Mouse (Mus musculus) heart, embryonic 12.5 days (tissue): ENCODE data around the gene Dnaaf3. TPM values are rescaled to one million over a fixed set of nuclear protein-coding genes. Genes with fewer than 3 reads are reported as not detected.
"Not testable (repeated sequence)": the region's sequence is repeated elsewhere in the genome, so short reads cannot be mapped to it uniquely, and the experiment has no call there.

Experiments used
- ATAC-seq: fragments of 200-750 bp; cut with Nextera tagmentation; 2 replicates; pipeline ENCODE4 v1.8.0; 2017; ENCODE audit warnings: moderate TSS enrichment, moderate library complexity; ENCODE audit not compliant: insufficient number of reproducible peaks, low FRiP score
- H3K27ac ChIP-seq: fragments of 300-500 bp; sonication (generic); 2 replicates; pipeline ENCODE4 v1.5.1; 2016; ENCODE audit warnings: mild to moderate bottlenecking, moderate library complexity; ENCODE audit not compliant: poor library complexity, severe bottlenecking
- H3K27me3 ChIP-seq: fragments of 300-500 bp; sonication (generic); replicated peaks from 2 replicates; pipeline ENCODE4 v1.6.1; 2016; ENCODE audit warnings: mild to moderate bottlenecking, moderate library complexity
- H3K36me3 ChIP-seq: fragments of 300-500 bp; sonication (generic); 2 replicates; pipeline ENCODE4 v1.6.1; 2016; ENCODE audit warnings: mild to moderate bottlenecking, moderate library complexity
- H3K4me1 ChIP-seq: fragments of 300-500 bp; sonication (generic); replicated peaks from 2 replicates; pipeline ENCODE4 v1.6.1; 2016; ENCODE audit warnings: mild to moderate bottlenecking
- H3K4me2 ChIP-seq: fragments of 300-500 bp; sonication (generic); 2 replicates; pipeline ENCODE4 v1.6.1; 2016; ENCODE audit warnings: mild to moderate bottlenecking, moderate library complexity
- H3K4me3 ChIP-seq: fragments of 300-500 bp; sonication (generic); 2 replicates; pipeline ENCODE4 v1.5.1; 2016; ENCODE audit warnings: mild to moderate bottlenecking
- H3K9ac ChIP-seq: fragments of 300-500 bp; sonication (generic); 2 replicates; pipeline ENCODE4 v1.6.1; 2016; ENCODE audit warnings: mild to moderate bottlenecking, moderate library complexity
- H3K9me3 ChIP-seq: fragments of 300-500 bp; sonication (generic); replicated peaks from 2 replicates; pipeline ENCODE4 v1.6.1; 2016; ENCODE audit warnings: mild to moderate bottlenecking, moderate library complexity
- WGBS: fragments of 180-500 bp; shearing (Covaris S2); methylation state at CpG from one replicate; pipeline ENCODE4 v1.1.7; 2016; 5-methylcytosine and 5-hydroxymethylcytosine counted together
- polyA plus RNA-seq: library from polyadenylated mRNA; unstranded; fragments of >200 nt; fragmentation: Nextera tagmentation; extraction: Ambion mirVana; gene quantifications from 2 replicates; pipeline ENCODE4 v1.2.1, GENCODE M21; 2016

Gene Dnaaf3
- polyA plus RNA-seq, 1 experiment from 2014 or later, result 0.83 TPM

- Histone ChIP-seq H3K27ac (no peak overlapping the region), H3K4me2 (no peak overlapping the region), H3K36me3 (no peaks in the 10 kb centered on the region), H3K4me3 (no peak overlapping the region), H3K27me3 (peaks cover 20% of the 10 kb centered on the region; the same call in 1 of the 2 replicates), H3K4me1 (no peaks in the 10 kb centered on the region), H3K9me3 (no peaks in the 10 kb centered on the region), H3K9ac (no peak overlapping the region)
- ATAC-seq, result no peak
- 72% methylated on average over 2 of the region's 2 CpGs for WGBS
Observed at GRCm38 (mm10) chr7:4539019-4539418, 6.8 kb upstream of the Dnaaf3 start.

GRCm38 (mm10) chr7:4537181-4537580, 4.9 kb upstream of the Dnaaf3 start:
- H3K4me2 ChIP-seq, result no peak overlapping the region
- H3K36me3 ChIP-seq, result no peaks in the 10 kb centered on the region
- H3K9me3 ChIP-seq, result no peaks in the 10 kb centered on the region
- H3K4me1 ChIP-seq, result peaks cover 1% of the 10 kb centered on the region
- no peak for ATAC-seq
- no peak overlapping the region for H3K27ac ChIP-seq
- H3K4me3 ChIP-seq, result no peak overlapping the region
- H3K9ac ChIP-seq, result no peak overlapping the region
- 49% methylated on average over 4 of the region's 4 CpGs for WGBS
- peaks cover 11% of the 10 kb centered on the region; the same call in 1 of the 2 replicates for H3K27me3 ChIP-seq

- Histone ChIP-seq H3K27me3 (peaks cover 9% of the 10 kb centered on the region), H3K9ac (no peak overlapping the region), H3K4me2 (no peak overlapping the region), H3K4me1 (peaks cover 8% of the 10 kb centered on the region), H3K36me3 (no peaks in the 10 kb centered on the region), H3K9me3 (no peaks in the 10 kb centered on the region), H3K27ac (no peak overlapping the region), H3K4me3 (no peak overlapping the region)
- ATAC-seq, result no peak
- 88% methylated on average over 4 of the region's 4 CpGs for WGBS
Observed at GRCm38 (mm10) chr7:4536369-4536768, 4.1 kb upstream of the Dnaaf3 start.

GRCm38 (mm10) chr7:4530166-4530565, 2.1 kb downstream of the Dnaaf3 start:
- not testable (repeated sequence) for H3K36me3 ChIP-seq, H3K27ac ChIP-seq, H3K9ac ChIP-seq, ATAC-seq, H3K4me2 ChIP-seq, H3K4me3 ChIP-seq, H3K9me3 ChIP-seq
- WGBS, result 31% methylated on average over 8 of the region's 8 CpGs
- Histone ChIP-seq H3K4me1 (peaks cover 20% of the 10 kb centered on the region), H3K27me3 (peaks cover 34% of the 10 kb centered on the region)

GRCm38 (mm10) chr7:4527302-4527689, 5.0 kb downstream of the Dnaaf3 start:
- H3K4me2 ChIP-seq, result peak overlapping the region; percentile 69
- no peak for ATAC-seq
- 49% methylated on average over 18 of the region's 18 CpGs for WGBS
- H3K36me3 ChIP-seq, result no peaks in the 10 kb centered on the region
- H3K9me3 ChIP-seq, result no peaks in the 10 kb centered on the region
- H3K4me3 ChIP-seq, result 0 out of 2 replicates have a peak overlapping the region, but pooled peaks have one; percentile 38
- peaks cover 30% of the 10 kb centered on the region for H3K27me3 ChIP-seq
- no peak overlapping the region for H3K9ac ChIP-seq
- no peak overlapping the region for H3K27ac ChIP-seq
- peaks cover 33% of the 10 kb centered on the region for H3K4me1 ChIP-seq

GRCm38 (mm10) chr7:4526341-4527301, 5.6 kb downstream of the Dnaaf3 start:
- 21% methylated on average over 40 of the region's 40 CpGs for WGBS
- no peak overlapping the region for H3K27ac ChIP-seq
- peak overlapping the region; percentile 62 for H3K9ac ChIP-seq
- ATAC-seq, result peak; percentile 86
- H3K36me3 ChIP-seq, result no peaks in the 10 kb centered on the region
- H3K27me3 ChIP-seq, result peaks cover 30% of the 10 kb centered on the region
- peaks cover 26% of the 10 kb centered on the region for H3K4me1 ChIP-seq
- H3K4me2 ChIP-seq, result peak overlapping the region; percentile 69
- H3K9me3 ChIP-seq, result no peaks in the 10 kb centered on the region
- H3K4me3 ChIP-seq, result peak overlapping the region; percentile 38

GRCm38 (mm10) chr7:4524212-4524922, 7.9 kb downstream of the Dnaaf3 start, which contains the start of gene Tnni3:
Gene Tnni3, minus strand, starts transcription at chr7:4524229.
- WGBS, result 68% methylated on average over 15 of the region's 15 CpGs
- H3K9me3 ChIP-seq, ATAC-seq: not testable (repeated sequence)
- Histone ChIP-seq H3K9ac (0 out of 2 replicates have a peak within 1 kb of the TSS, but pooled peaks have one; percentile 40), H3K36me3 (peaks cover 11% of the 10 kb centered on the region), H3K27me3 (peaks cover 20% of the 10 kb centered on the region), H3K4me1 (peaks cover 43% of the 10 kb centered on the region), H3K4me3 (peak within 1 kb of the TSS; percentile 61; the same call in 1 of the 2 replicates), H3K4me2 (peak within 1 kb of the TSS; percentile 77), H3K27ac (peak within 1 kb of the TSS; percentile 94)

GRCm38 (mm10) chr7:4523205-4524130, 8.8 kb downstream of the Dnaaf3 start:
- Histone ChIP-seq H3K27ac (peak overlapping the region; percentile 94), H3K4me2 (peak overlapping the region; percentile 77), H3K27me3 (peaks cover 15% of the 10 kb centered on the region), H3K36me3 (peaks cover 19% of the 10 kb centered on the region), H3K9me3 (no peaks in the 10 kb centered on the region), H3K9ac (0 out of 2 replicates have a peak overlapping the region, but pooled peaks have one; percentile 40), H3K4me1 (peaks cover 52% of the 10 kb centered on the region), H3K4me3 (peak overlapping the region; percentile 61; the same call in 1 of the 2 replicates)
- ATAC-seq, result no peak
- WGBS, result 77% methylated on average over 33 of the region's 33 CpGs

GRCm38 (mm10) chr7:4522292-4522691, 10.0 kb downstream of the Dnaaf3 start:
- H3K27ac ChIP-seq, result peak overlapping the region; percentile 94
- peak overlapping the region; percentile 61 for H3K4me3 ChIP-seq
- peaks cover 6% of the 10 kb centered on the region for H3K27me3 ChIP-seq
- H3K4me2 ChIP-seq, result peak overlapping the region; percentile 77
- 26% methylated on average over 6 of the region's 6 CpGs for WGBS
- peaks cover 56% of the 10 kb centered on the region for H3K4me1 ChIP-seq
- no peaks in the 10 kb centered on the region for H3K9me3 ChIP-seq
- peak overlapping the region; percentile 86 for H3K9ac ChIP-seq
- H3K36me3 ChIP-seq, result peaks cover 26% of the 10 kb centered on the region
- ATAC-seq, result peak; percentile 40
